Mouse (Mus musculus): ENCODE measurements around the gene Cacna1d.
A peak's percentile ranks its signal among the peaks of the same experiment; 100 is the strongest.

Gene Cacna1d

DNA sequence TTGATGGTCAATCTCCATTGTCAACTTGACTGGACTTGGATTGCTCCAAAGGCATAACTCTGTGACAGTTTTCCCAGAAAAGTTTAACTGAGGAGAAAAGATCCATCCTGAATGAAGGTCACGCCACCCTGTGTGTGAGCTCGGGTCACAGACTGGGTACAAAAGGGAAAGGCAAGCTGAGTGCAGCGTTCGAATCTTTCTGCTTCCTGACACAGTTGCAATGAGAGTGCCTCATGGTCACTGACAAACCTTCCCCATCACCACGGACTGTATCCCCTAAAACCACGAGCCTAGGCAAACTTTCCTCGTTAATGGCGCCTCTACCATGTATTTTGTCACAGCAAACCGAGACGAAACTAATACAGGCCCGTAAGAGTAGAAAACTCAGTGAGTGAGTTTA lies 325.2 kb downstream of the Cacna1d start:
- no peak for DNase-seq (ENCODE audit: low read depth)

DNA sequence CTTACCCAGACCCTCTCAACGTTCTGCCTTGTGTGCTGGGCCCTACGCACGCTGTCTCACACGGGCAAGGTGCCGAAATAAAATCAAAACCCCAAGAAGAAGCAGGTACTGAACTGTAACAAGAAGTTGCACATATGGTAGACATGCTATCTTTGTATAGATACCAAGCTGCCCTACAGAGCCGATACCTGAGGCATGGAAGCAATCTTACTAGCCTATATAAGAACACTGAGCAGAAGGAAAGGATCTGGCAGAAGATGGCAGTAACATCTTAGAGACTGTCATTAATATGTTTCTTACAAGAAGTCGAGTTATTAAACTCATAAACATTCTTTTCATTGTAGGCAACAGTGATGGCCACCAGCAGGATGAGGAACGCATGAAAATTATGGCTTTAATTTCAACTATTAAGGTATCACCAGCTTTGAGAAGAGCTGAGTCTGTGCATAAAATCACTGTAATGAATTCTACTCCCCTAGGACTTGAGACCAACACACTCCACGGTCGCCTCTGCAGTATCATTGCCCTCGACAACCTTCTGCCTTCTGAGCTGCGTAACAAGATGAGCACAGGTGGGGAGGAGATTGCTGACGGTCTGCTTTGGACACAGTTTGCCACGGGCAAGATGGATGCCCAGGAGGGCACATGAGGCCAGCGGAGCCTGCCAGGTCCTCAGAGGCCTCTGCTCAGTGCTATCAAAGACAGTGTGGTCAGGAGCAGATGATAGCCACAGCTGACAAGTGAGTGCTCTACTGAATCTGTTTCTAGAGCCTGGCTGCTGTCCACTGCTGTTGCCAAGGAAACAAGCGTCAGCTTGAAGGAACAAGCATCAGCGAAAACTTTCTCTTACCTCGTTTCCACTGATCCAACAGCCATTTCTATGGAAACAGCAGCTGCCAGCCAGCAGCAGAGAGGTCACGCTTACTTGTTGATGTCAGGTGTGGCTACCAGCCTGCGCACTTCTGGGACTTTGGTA lies 327.2 kb downstream of the Cacna1d start:
- no peak for DNase-seq (ENCODE audit: low read depth)

DNA sequence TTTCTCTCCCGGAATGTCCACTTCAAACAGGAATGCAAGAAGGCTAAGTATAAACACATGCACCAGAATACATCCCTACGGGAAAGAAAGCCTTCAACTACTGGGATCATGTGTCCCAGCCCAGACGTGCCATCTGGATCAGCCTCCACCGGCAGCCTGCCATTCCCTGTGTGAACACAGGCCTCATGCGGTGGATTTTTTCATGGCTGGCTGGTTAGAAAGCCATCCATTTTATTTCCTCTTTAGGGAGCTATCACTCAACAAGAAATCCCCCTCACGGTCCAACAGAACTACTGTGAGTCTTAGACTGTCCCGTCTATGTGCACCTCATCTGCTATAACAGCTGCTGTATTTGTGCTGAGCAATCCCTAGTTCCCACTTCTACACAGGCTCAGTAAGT lies 343.5 kb downstream of the Cacna1d start:
- no peak for DNase-seq (ENCODE audit: low read depth)

DNA sequence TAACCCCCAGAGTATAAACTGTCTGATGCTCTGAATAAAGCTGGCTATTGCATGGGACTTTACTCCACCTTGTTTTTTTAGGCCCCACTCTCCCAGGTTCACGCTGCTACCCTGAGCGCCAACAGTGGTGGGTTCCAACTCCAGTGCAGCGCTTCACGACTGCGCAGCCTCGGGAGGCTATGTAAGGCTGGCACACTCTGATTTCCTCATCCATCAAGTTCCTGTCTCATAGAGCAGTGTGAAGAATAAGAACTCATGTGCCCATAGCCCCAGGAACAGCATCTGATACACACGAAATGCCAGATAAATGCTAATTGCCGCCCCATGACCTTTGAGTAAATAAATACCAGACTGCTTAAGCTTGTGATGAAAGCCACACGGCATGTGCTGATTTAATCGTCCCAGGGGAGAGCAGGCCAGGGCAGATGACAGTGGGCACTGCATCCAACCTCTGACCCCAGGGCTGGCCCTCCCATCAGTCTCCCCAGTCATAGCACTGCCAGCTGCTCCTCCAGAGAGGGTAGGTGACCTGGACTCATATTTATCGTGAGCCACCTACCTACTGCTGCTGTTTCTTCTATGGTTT lies 352.8 kb downstream of the Cacna1d start:
- DNase-seq (ENCODE audit: low read depth) = no peak

DNA sequence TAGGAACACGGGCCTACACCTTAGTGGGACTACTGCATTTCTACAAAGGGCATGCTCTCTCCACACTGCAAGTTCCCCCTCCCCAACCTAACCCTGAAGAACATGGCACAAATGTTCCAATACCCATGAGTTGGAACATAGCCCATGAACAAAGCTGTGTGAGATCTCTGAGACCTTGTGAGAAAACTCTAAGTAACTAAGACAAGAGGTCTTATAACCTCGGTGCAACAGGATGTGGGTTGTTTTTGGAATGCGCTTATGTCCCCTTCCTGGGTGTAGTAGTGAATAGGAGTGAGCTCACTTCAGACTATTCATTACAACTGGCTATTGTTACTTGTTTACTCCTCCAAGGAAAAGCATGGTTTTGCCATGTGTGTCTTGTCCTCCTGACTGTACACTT lies 353.3 kb downstream of the Cacna1d start:
- DNase-seq (ENCODE audit: low read depth) = no peak

DNA sequence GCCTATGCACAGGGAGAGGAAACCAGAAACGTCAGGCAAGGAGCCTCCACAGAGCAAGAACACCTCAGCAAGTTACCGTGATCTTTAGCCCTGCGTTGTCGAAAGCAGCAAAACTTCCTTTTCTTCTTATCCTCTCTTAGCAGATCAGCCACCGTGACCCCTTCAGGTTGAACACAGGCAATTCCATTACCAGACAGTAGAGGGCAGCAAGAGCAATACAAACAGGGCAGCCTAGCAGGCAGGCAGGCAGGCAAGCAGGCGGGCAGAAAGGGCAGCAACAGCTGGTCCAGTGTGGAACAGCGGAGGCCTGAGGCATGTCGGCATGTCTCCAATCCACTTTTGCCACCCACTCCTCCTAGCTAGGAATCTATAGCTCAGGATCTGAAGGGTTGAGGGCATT lies 354.3 kb downstream of the Cacna1d start:
- DNase-seq (ENCODE audit: low read depth) = peak; percentile 68

DNA sequence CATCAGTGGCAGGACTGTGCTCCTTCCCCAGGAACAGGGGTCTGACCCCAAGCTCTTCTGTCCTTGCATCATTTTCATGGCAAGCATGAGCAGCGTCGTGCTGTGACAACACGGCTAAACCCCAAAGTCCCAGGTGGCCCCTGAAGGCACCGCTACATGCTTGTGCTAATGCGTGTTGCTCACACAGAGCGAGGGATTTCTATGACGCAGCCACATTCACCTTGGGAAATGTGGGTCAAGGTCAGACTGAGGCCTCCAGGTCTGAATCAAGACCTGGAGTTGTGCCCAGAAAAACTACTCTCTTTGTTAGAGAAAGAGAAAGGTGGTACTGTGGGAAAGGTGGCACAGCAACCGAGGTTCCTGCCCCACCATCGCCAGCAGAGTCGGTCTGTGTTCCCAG lies 355.9 kb downstream of the Cacna1d start:
- DNase-seq (ENCODE audit: low read depth) = no peak

DNA sequence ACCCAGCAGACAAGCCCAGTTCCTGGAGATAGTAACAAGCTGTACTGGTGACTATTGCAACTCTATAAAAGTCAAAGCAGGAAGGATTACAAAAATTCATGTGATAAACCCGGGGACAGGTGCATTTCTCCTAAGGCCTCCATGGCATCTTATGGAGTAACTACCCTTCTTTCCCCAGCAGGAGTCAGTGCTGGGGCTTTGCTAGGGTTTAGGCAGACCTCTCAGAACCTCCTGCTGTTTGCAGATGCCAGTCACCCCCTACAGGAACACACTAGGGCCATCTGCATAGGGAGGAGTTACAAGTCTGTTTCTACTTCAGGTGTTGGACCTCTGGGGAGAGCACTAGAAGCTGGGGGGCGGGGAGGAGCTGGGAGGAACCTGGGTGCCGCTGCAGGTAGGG lies 357.6 kb downstream of the Cacna1d start:
- DNase-seq (ENCODE audit: low read depth) = no peak

DNA sequence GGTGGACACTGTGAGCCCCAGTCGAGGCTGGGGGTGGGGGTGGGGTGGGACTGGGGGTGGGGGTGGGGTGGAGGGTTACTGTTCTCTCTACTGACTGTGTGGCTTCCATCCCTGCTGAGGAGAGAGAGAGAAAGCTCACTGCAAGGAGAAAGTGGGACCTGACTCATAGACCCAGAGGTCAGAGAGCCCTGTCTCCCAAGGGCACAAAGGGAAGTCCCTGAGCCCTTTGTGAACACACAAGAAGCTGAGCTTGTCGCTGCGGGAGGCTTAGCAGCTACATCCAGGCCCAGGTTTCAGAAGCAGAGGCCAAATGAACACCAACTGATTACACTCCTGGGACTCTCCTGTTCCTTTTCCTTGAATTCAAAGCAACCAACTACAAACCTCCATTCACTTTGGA lies 360.0 kb downstream of the Cacna1d start:
- no peak for DNase-seq (ENCODE audit: low read depth)

DNA sequence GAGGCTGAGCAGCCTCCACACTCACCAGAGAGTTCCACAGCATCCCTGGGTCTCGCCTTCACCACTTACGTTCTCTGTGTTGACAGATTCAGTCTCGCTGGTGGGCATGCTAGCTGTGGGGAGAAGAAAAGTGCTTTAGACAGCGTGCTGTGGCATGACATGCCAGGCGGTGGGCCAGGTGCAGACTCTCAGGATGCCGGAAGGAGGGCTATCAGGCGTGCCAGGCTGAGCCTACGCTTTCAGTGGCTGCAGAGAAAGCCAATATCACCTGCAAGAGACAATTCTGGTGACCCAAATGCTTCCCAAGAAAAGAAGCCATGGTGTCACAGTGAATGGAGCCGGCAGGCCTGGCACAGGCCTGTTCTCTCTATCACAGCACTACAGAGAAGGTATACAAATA lies 361.2 kb downstream of the Cacna1d start:
- DNase-seq (ENCODE audit: low read depth) = no peak

DNA sequence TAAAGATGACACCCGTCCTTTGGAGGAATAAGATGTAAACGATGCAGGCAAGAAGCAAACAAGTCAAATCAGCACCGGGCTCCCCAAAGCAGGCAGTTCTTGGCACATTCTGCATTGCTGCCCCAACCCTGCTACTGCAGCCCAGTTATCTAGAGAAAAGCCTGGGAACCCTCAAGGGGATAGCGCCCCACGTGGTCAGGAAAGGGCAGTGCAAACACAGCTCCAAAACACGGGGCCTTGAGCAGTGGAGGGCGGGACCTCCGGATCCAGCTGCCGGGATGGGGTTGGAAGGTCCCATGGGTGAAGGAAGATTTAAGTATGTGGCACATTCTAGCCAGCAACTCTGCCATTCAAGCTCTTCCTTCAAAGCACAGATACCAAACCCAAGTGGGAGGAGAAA lies 361.9 kb downstream of the Cacna1d start:
- no peak for DNase-seq (ENCODE audit: low read depth)

DNA sequence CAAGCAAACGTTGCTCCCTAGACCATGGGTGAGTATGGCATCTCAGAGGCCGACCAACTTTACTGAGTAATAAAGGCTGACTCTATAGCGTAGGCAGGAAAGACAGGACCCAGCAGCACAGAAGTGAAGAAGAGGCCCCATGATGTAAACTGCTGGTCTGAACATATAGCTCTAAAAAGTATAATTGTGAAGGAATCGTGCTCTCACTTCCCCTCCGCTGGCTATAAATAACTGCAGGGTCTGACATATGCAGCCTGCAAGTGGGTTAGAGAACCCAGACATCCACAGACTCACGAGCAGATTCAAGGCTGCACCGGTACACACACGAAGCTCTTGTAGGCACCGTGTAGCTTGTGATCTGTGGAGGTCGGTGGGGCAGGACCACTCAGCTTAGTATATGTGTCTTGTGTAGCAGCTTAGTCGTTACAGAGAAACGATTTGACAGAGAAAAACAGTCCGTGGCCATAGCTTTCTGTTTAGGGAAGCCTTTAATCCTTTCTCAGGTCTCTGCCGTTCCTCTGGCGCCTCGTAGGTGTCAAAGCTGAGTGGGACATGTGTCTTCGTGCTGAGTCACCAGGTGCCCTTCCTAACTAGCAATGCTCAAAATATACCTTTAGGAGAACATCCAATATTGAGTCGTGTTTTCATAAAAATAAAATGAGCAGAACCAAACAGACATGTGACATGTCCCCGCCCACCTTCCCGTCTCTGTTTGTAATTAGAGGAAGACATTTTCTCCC lies 366.1 kb downstream of the Cacna1d start:
- no peak for DNase-seq (ENCODE audit: low read depth)

DNA sequence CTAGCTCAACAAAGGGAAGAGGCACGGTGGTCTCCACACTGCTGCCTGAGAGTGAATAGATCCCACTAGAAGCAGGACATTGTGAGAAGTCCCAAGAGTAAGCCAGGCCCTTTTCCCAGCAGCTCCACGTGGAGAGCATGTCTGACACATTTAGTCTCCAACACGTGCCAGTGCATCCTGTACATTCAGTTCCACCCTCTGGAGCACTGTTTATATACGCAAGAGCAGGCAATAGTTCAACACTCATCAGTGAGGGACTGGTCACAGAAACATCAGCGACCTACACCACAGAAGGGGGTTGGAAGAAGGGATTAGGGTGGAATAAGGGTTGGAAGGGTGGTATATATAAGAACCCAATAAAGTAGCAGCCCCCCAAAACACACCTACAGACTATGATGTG lies 371.2 kb downstream of the Cacna1d start:
- no peak for DNase-seq (ENCODE audit: low read depth)

DNA sequence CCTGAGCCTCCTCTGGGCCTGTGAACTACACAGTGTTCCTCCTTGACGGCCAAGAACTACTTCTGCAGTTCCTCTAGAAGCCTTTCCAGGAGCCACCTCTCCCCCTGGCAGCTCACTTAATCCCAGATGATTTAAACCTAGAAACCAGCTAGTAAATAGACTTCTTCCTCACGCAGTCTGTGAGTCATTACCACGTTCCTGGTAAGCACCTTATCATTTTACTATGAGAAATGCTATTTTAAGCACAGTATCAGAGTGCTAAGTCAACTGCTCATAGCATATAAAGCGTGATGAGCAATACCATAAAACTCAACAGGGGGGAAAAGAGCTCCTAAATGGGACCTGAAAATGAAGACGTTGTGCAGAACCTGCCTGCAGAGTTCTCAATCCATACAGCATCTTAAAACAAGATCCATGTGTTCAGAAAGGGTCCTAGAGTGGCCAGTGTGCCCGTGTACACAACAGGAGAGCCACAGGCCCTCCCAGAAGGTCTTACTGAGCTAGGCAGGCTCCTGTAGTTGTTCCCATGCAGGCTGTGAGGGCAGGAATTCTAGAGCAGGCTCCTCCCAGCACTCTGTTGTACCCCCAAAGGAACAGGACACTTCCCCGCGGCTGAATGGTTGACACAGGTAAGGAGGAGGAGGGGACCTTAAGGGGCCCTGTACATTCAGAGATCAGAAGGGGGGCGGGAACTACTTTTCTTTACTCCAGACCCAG lies 377.7 kb downstream of the Cacna1d start:
- no peak for DNase-seq (ENCODE audit: low read depth)

DNA sequence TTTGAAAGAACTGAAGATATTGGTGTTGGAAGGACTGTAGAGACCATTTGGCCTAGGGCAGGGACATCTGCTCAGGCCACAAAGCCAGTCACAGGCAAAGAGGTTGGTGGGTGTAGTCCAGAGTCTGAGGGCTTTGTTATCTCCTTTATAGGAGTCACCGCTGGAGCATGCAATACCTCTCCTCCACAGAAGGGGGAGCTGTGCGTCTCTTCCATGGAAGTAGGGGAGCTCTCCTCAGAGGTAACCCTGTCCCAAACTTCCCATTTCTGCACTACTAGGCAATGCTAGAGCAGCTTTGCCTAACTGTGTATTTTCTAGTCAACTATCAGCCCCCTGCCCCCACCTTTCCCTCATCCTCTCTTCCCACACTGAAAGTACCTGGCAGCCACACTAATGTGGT lies 382.2 kb downstream of the Cacna1d start:
- DNase-seq (ENCODE audit: low read depth) = no peak

DNA sequence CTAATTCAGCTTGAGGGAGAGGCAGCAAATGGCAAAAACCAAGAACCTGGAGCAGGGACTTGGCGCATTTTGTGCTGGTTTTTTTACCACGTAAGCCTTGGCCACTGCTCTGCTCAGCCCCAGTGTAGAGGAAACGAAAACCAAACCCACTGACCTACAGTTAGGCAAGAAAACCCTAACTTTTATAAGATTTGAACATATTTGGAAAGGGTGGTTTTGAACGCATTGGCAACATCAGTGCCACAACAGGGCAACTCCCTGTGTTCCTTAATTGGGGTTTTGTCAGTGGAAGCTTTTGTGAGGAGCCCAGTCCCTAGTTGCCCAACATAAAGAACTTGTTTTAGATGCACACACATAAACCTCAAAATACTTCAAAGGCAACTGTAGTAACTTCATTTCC lies 384.7 kb downstream of the Cacna1d start:
- DNase-seq (ENCODE audit: low read depth) = no peak

DNA sequence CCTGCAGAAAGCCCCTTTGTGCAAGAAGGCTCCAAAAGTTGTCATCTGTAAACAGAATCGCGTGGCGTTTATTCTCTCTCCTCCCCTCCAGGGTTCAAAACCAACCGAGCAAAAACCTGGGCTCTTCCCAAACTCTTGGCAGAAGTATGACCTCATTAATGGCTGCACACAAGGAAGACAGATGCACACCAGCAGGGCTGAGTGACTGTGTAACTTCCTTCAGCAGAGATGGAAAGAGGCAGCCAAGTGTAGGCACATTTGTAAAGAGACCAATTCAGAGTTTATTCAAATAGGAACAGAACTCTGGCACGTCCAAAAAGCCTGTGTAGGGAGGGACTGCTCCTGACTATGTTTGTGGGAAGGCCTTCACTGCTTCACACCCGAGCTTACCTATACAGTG lies 385.7 kb downstream of the Cacna1d start:
- DNase-seq (ENCODE audit: low read depth) = no peak

DNA sequence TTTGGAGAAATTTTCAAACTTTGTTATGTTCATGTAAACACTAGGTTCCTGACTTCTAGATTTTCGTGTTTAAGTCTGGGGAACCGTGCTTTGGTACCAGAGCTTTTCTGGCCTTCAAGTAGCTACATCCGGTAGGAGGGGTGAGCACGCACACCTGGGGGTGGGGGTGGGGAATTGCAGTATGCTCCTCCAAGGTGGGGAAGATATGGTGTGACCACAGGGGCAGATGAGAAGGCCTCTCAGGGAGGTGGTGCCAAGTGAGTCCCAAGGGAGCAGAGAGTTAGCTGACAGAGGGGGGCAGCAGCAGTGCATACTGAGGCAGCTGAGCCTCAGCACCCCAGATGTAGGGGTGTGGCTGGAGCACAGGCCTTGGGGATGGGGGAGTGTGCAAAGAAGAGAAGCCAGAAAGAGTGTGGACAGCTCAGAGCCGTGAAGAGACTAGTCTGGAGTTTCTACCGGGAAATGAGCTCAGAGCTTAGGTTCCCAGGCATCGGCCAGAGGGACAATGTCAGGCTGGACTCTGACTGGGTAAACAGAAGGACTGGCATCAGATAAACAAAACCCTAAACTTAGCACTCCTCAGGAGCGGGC lies 387.2 kb downstream of the Cacna1d start:
- DNase-seq (ENCODE audit: low read depth) = no peak

DNA sequence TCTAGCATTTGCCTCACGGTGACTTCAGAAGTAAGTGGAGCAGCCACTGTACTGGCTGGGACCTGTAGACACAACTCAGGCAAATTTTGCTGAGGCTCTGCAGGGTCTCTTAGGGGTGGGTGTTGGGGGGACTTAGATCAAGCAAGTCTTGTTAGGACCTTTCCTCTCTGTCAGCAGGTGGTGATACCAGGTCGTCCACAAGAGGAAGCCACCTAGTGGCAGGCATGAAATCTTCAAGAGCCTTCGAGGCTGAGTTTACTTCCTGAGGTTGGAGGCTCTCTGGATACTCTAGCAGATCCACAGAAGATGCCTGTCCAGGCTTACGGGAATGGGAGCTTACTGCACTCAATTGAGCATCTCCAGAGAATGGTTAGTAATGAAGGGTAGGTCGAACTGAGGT lies 394.0 kb downstream of the Cacna1d start:
- no peak for DNase-seq (ENCODE audit: low read depth)

DNA sequence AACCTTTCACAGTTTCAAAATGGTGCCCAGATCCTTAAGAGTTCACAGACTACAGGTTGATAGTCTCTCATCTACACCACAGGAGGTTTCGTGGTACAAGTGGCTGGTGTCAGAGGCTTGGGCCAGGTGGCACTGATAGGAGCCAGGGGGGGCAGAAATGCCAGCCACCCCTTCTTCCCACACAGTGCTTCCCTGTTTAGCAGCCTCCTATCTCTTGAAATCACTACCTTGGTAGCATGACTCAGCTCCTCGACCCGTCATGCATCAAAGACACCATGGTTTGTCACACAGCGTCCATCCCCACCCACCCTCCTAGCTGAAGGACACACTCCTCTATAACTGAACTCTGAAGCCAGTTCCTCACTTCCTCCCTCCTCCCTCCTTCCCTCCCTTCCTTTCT lies 398.8 kb downstream of the Cacna1d start:
- no peak for DNase-seq (ENCODE audit: low read depth)

DNA sequence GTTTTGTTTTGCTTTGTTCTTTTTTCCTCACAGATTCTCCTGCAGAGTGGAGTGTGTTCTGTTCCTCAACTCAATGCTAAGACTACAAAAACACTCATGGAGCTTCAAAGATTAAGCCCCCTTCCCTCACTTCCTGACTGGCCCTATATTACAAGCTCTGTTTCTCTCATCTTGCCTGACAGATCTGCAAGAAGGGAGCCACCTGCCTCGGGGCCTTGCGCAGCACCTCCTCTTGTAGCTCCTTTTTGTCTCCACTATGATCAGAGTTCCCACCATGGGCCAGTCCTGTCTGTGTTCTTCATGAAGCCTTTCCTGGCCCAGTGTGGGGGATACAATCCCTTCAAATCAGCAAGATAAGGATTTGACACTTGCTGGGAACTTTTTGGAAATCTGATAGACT lies 399.2 kb downstream of the Cacna1d start:
- no peak for DNase-seq (ENCODE audit: low read depth)

DNA sequence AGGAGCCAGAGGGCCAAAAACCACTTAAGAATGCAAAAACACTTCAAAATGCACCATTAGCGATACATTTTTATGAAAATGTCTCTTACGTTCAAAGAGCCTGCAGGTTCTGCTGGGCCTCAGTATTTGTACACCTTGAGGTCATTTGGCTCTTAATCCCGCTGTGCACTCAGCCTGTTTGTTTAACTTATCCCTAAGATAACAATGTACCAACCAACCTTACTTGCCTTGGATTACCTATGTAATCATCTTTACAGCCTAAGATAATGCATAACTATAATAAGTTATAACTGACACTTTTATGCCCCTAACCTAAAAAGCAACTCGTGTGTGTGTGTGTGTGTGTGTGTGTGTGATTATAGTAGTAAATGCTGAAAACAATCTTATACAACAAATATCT lies 411.5 kb downstream of the Cacna1d start:
- no peak for DNase-seq (ENCODE audit: low read depth)
